Mouse (Mus musculus) liver, adult 2 months (tissue): ENCODE measurements around the gene Pcgf3. TPM values are rescaled to one million over a fixed set of nuclear protein-coding genes. Genes with fewer than 3 reads are reported as not detected.

Source experiments
- DNase-seq: peaks from one replicate; pipeline ENCODE4 v3.0.0-alpha.2; 2011; ENCODE audit warnings: low read depth, low spot score; ENCODE audit errors: extremely low read depth
- H3K27ac ChIP-seq: fragments of 200-500 bp; replicated peaks from 2 replicates; pipeline ENCODE4 v1.5.1; 2012; ENCODE audit warnings: low read depth, mild to moderate bottlenecking, control low read depth, inconsistent platforms, low read length; ENCODE audit not compliant: insufficient read depth
- H3K27me3 ChIP-seq: fragments of 200-500 bp; 2 replicates; pipeline ENCODE4 v1.6.1; 2012; ENCODE audit warnings: mild to moderate bottlenecking, moderate library complexity, low read length, inconsistent platforms; ENCODE audit not compliant: control insufficient read depth, insufficient read depth
- H3K36me3 ChIP-seq: fragments of 200-500 bp; 2 replicates; pipeline ENCODE4 v1.6.1; 2012; ENCODE audit warnings: low read length, inconsistent platforms; ENCODE audit not compliant: control insufficient read depth, insufficient read depth
- H3K4me1 ChIP-seq: fragments of 200-500 bp; 2 replicates; pipeline ENCODE4 v1.6.1; 2011; ENCODE audit warnings: low read length; ENCODE audit not compliant: control insufficient read depth, insufficient read depth
- H3K4me3 ChIP-seq: fragments of 200-500 bp; 2 replicates; pipeline ENCODE4 v1.5.1; 2011; ENCODE audit warnings: low read depth, mild to moderate bottlenecking, control low read depth, low read length, moderate library complexity; ENCODE audit not compliant: insufficient read depth
- H3K79me2 ChIP-seq: fragments of 200-500 bp; 2 replicates; pipeline ENCODE4 v1.6.1; 2012; ENCODE audit warnings: inconsistent platforms, mild to moderate bottlenecking, low read length, moderate library complexity; ENCODE audit not compliant: control insufficient read depth, insufficient read depth
- H3K9ac ChIP-seq: fragments of 200-500 bp; 2 replicates; pipeline ENCODE4 v1.6.1; 2012; ENCODE audit warnings: low read depth, mild to moderate bottlenecking, control low read depth, inconsistent platforms, low read length
- CTCF ChIP-seq: fragments of 200-500 bp; IDR thresholded peaks from 2 replicates; pipeline ENCODE4 v1.5.1; 2011; ENCODE audit warnings: low read depth, low read length, control low read depth
- POLR2A ChIP-seq: fragments of 200-500 bp; IDR thresholded peaks from 2 replicates; pipeline ENCODE4 v1.6.1; 2011; ENCODE audit warnings: low read length, control low read depth; ENCODE audit not compliant: insufficient read depth; ENCODE audit errors: extremely low read depth
- WGBS: fragments of 180-500 bp; shearing (Covaris S2); methylation state at CpG from one replicate; pipeline ENCODE4 v1.1.7; 2018; 5-methylcytosine and 5-hydroxymethylcytosine counted together
- polyA plus RNA-seq: library from polyadenylated mRNA; depleted of rRNA; stranded (reverse); fragments of >200 nt; gene quantifications from 2 replicates; pipeline ENCODE4 v1.2.3, GENCODE M21; 2012
- total RNA-seq: library from RNA; depleted of rRNA; stranded (reverse); fragments of >200 nt; gene quantifications from 2 replicates; pipeline ENCODE4 v1.2.3, GENCODE M21; 2014

Gene Pcgf3
- total and polyA plus RNA-seq, 2 experiments = 5.6 to 11.4 TPM

- WGBS = 26% methylated on average over 4 of the region's 4 CpGs
- no peak for DNase-seq
- TF ChIP-seq CTCF = no peak
- TF ChIP-seq POLR2A = no peak
- no peaks in the 10 kb centered on the region for H3K27me3 ChIP-seq
- H3K4me3 ChIP-seq = peak overlapping the region; percentile 99
- H3K9ac ChIP-seq = peak overlapping the region; percentile 92
- peaks cover 17% of the 10 kb centered on the region for H3K4me1 ChIP-seq
- no peaks in the 10 kb centered on the region for H3K36me3 ChIP-seq
- H3K27ac ChIP-seq = peak overlapping the region; percentile 80
- H3K79me2 ChIP-seq = peaks cover 41% of the 10 kb centered on the region
Measured at GRCm38 (mm10) chr5:108462446-108462845, 1.4 kb downstream of the Pcgf3 start.

GRCm38 (mm10) chr5:108465131-108465891 lies 4.3 kb downstream of the Pcgf3 start:
- no peak overlapping the region for H3K27ac ChIP-seq
- peaks cover 20% of the 10 kb centered on the region for H3K4me1 ChIP-seq
- no peaks in the 10 kb centered on the region for H3K36me3 ChIP-seq
- H3K9ac ChIP-seq = no peak overlapping the region
- 83% methylated on average over 6 of the region's 6 CpGs for WGBS
- no peaks in the 10 kb centered on the region for H3K27me3 ChIP-seq
- H3K79me2 ChIP-seq = peaks cover 62% of the 10 kb centered on the region
- no peak overlapping the region for H3K4me3 ChIP-seq
- no peak for TF ChIP-seq CTCF
- TF ChIP-seq POLR2A = no peak
- no peak for DNase-seq

GRCm38 (mm10) chr5:108466647-108467046 lies 5.6 kb downstream of the Pcgf3 start:
- DNase-seq = no peak
- peaks cover 17% of the 10 kb centered on the region for H3K4me1 ChIP-seq
- H3K27ac ChIP-seq = no peak overlapping the region
- TF ChIP-seq CTCF (no peak), POLR2A (no peak)
- no peak overlapping the region for H3K4me3 ChIP-seq
- H3K36me3 ChIP-seq = no peaks in the 10 kb centered on the region; the same call in 1 of the 2 replicates
- WGBS = 100% methylated on average over 1 of the region's 1 CpGs
- H3K9ac ChIP-seq = no peak overlapping the region
- no peaks in the 10 kb centered on the region for H3K27me3 ChIP-seq
- H3K79me2 ChIP-seq = peaks cover 66% of the 10 kb centered on the region

GRCm38 (mm10) chr5:108469617-108470016 lies 8.6 kb downstream of the Pcgf3 start:
- peaks cover 57% of the 10 kb centered on the region for H3K79me2 ChIP-seq
- H3K4me1 ChIP-seq = peaks cover 2% of the 10 kb centered on the region; the same call in 1 of the 2 replicates
- H3K27ac ChIP-seq = no peak overlapping the region
- 89% methylated on average over 7 of the region's 7 CpGs for WGBS
- TF ChIP-seq CTCF (no peak), POLR2A (no peak)
- H3K27me3 ChIP-seq = no peaks in the 10 kb centered on the region
- DNase-seq = no peak
- H3K9ac ChIP-seq = no peak overlapping the region
- H3K36me3 ChIP-seq = peaks cover 22% of the 10 kb centered on the region
- no peak overlapping the region for H3K4me3 ChIP-seq

- Histone ChIP-seq H3K79me2 (peaks cover 30% of the 10 kb centered on the region), H3K4me1 (no peaks in the 10 kb centered on the region), H3K4me3 (no peak overlapping the region), H3K27ac (no peak overlapping the region), H3K27me3 (no peaks in the 10 kb centered on the region), H3K9ac (no peak overlapping the region), H3K36me3 (peaks cover 44% of the 10 kb centered on the region)
- DNase-seq = no peak
- WGBS = 81% methylated on average over 4 of the region's 4 CpGs
- no peak for TF ChIP-seq POLR2A
- no peak for TF ChIP-seq CTCF
Measured at GRCm38 (mm10) chr5:108473737-108474136, 12.7 kb downstream of the Pcgf3 start.

- H3K79me2 ChIP-seq = peaks cover 17% of the 10 kb centered on the region
- no peak for DNase-seq
- H3K27me3 ChIP-seq = no peaks in the 10 kb centered on the region
- TF ChIP-seq CTCF = no peak
- H3K9ac ChIP-seq = no peak overlapping the region
- H3K4me3 ChIP-seq = no peak overlapping the region
- H3K4me1 ChIP-seq = no peaks in the 10 kb centered on the region
- WGBS = 91% methylated on average over 3 of the region's 3 CpGs
- no peak overlapping the region for H3K27ac ChIP-seq
- peaks cover 47% of the 10 kb centered on the region for H3K36me3 ChIP-seq
Measured at GRCm38 (mm10) chr5:108475977-108476376, 14.9 kb downstream of the Pcgf3 start.
